Mouse (Mus musculus) midbrain, embryonic 14.5 days (tissue): ENCODE measurements around the gene Gm5592. TPM values are rescaled to one million over a fixed set of nuclear protein-coding genes. Genes with fewer than 3 reads are reported as not detected.
"Not testable (repeated sequence)": the region's sequence is repeated elsewhere in the genome, so short reads cannot be mapped to it uniquely, and the experiment has no call there.

ENCODE experiments used
- ATAC-seq: fragments of 200-750 bp; cut with Nextera tagmentation; 2 replicates; pipeline ENCODE4 v1.8.0; 2017; ENCODE audit warnings: moderate number of reproducible peaks, moderate library complexity; ENCODE audit not compliant: low FRiP score, low TSS enrichment
- DNase-seq: peaks from one replicate; pipeline ENCODE4 v3.0.0-alpha.2; 2015
- H3K27ac ChIP-seq: fragments of 300-500 bp; sonication (generic); replicated peaks from 2 replicates; pipeline ENCODE4 v1.5.1; 2014; ENCODE audit warnings: mild to moderate bottlenecking, low read depth, low read length, moderate library complexity
- H3K27me3 ChIP-seq: fragments of 300-500 bp; sonication (generic); 2 replicates; pipeline ENCODE4 v1.6.1; 2014; ENCODE audit warnings: low read length, control low read depth, mixed read lengths; ENCODE audit not compliant: control insufficient read depth, insufficient read depth
- H3K36me3 ChIP-seq: fragments of 300-500 bp; sonication (generic); 2 replicates; pipeline ENCODE4 v1.6.1; 2014; ENCODE audit warnings: low read length, control low read depth; ENCODE audit not compliant: control insufficient read depth, insufficient read depth
- H3K4me1 ChIP-seq: fragments of 300-500 bp; sonication (generic); 2 replicates; pipeline ENCODE4 v1.6.1; 2014; ENCODE audit warnings: mild to moderate bottlenecking, antibody characterized with exemption, low read length, control low read depth; ENCODE audit not compliant: control insufficient read depth, insufficient read depth
- H3K4me2 ChIP-seq: fragments of 300-500 bp; sonication (generic); 2 replicates; pipeline ENCODE4 v1.6.1; 2014; ENCODE audit warnings: mild to moderate bottlenecking, low read length, moderate library complexity
- H3K4me3 ChIP-seq: fragments of 300-500 bp; sonication (generic); replicated peaks from 2 replicates; pipeline ENCODE4 v1.5.1; 2014; ENCODE audit warnings: low read depth, low read length
- H3K9ac ChIP-seq: fragments of 300-500 bp; sonication (generic); replicated peaks from 2 replicates; pipeline ENCODE4 v1.6.1; 2014; ENCODE audit warnings: mild to moderate bottlenecking, low read length, moderate library complexity
- H3K9me3 ChIP-seq: fragments of 300-500 bp; sonication (generic); 2 replicates; pipeline ENCODE4 v1.6.1; 2016; ENCODE audit warnings: low read length, control low read depth, mixed read lengths; ENCODE audit not compliant: control insufficient read depth
- WGBS: fragments of 180-500 bp; shearing (Covaris S2); extraction: QIAGEN DNeasy Blood & Tissue Kit; methylation state at CpG from one replicate; pipeline ENCODE4 v1.1.7; 2014; 5-methylcytosine and 5-hydroxymethylcytosine counted together
- polyA plus RNA-seq: library from polyadenylated mRNA; unstranded; fragments of >200 nt; fragmentation: Nextera tagmentation; extraction: Ambion mirVana; gene quantifications from 2 replicates; pipeline ENCODE4 v1.2.1, GENCODE M21; 2014

Gene Gm5592
- polyA plus RNA-seq = not detected in 2 replicates

- H3K4me2 ChIP-seq, H3K9me3 ChIP-seq, H3K36me3 ChIP-seq, H3K27me3 ChIP-seq, DNase-seq, H3K9ac ChIP-seq, H3K4me1 ChIP-seq, ATAC-seq, H3K27ac ChIP-seq, H3K4me3 ChIP-seq: not testable (repeated sequence)
- WGBS = 88% methylated on average over 4 of the region's 4 CpGs
These were observed at the start of gene Gm5592 for GRCm38 (mm10) chr7:41153541-41153940. TSS of gene Gm5592 (plus strand) at chr7:41153841.

DNA sequence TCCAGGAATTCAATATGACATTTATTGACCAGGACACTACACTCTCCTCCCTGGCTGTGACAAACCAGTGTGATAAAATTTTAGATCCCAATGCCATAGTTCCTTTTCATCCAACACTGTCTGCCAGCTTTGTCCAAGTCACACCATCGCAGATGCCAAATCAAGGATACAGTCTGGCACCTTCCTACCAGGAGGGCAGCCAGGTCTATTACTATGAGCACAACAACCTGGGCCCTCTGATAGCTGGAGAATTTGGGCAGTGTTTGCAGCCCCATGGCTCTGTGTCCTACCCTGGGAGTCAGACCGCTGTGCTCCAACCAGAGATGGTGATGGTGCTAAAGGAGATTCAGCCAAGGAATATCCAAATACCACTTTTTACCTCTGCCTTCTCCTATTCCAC, 2.2 kb downstream of the Gm5592 start:
- not testable (repeated sequence) for H3K4me3 ChIP-seq, H3K4me2 ChIP-seq, H3K4me1 ChIP-seq, H3K27ac ChIP-seq, H3K27me3 ChIP-seq, DNase-seq, ATAC-seq, H3K36me3 ChIP-seq, H3K9me3 ChIP-seq, H3K9ac ChIP-seq
- 97% methylated on average over 2 of the region's 2 CpGs for WGBS

- not testable (repeated sequence) for H3K4me3 ChIP-seq, DNase-seq, H3K9ac ChIP-seq, H3K4me2 ChIP-seq, H3K36me3 ChIP-seq, H3K27me3 ChIP-seq, H3K9me3 ChIP-seq, H3K4me1 ChIP-seq, ATAC-seq, H3K27ac ChIP-seq
- WGBS = no CpG with 5 or more reads among the region's 1 CpGs
These were observed 4.2 kb downstream of the Gm5592 start for GRCm38 (mm10) chr7:41157879-41158278.

- H3K4me2 ChIP-seq, DNase-seq, H3K36me3 ChIP-seq, H3K27me3 ChIP-seq, H3K9ac ChIP-seq, H3K27ac ChIP-seq, ATAC-seq, H3K9me3 ChIP-seq, H3K4me3 ChIP-seq, H3K4me1 ChIP-seq: not testable (repeated sequence)
- WGBS = 60% methylated on average over 2 of the region's 2 CpGs
These were observed 4.9 kb downstream of the Gm5592 start for GRCm38 (mm10) chr7:41158562-41158961.

GRCm38 (mm10) chr7:41193671-41194070, 40.0 kb downstream of the Gm5592 start:
- H3K9me3 ChIP-seq = no peaks in the 10 kb centered on the region; the same call in 1 of the 2 replicates
- no peak overlapping the region for H3K4me2 ChIP-seq
- no peaks in the 10 kb centered on the region for H3K27me3 ChIP-seq
- H3K4me1 ChIP-seq = no peaks in the 10 kb centered on the region
- no peaks in the 10 kb centered on the region for H3K36me3 ChIP-seq
- DNase-seq = no peak
- no peak for ATAC-seq
- 63% methylated on average over 4 of the region's 4 CpGs for WGBS
- no peak overlapping the region for H3K27ac ChIP-seq
- no peak overlapping the region for H3K9ac ChIP-seq
- no peak overlapping the region for H3K4me3 ChIP-seq

Other genes starting within 250 kb of the Gm5592 start
- gene 4930433I11Rik, start 166.3 kb upstream of the Gm5592 start, polyA plus RNA-seq = not detected in 2 replicates
- gene Gm4884, start 121.1 kb upstream of the Gm5592 start, polyA plus RNA-seq = not detected in 2 replicates
- 6.9 and 9.6 TPM in 2 replicates for gene AI987944, start 239.5 kb downstream of the Gm5592 start, polyA plus RNA-seq